Mouse (Mus musculus): ENCODE measurements around the gene Chsy1. TPM values are rescaled to one million over a fixed set of nuclear protein-coding genes. Genes with fewer than 3 reads are reported as not detected.

Gene Chsy1
- polyA plus RNA-seq, 1 experiment, result 17.2 TPM

- Histone ChIP-seq H3K4me2 (ENCODE audit: low read depth) (no peak overlapping the region), H3K27me3 (ENCODE audit: control insufficient read depth, insufficient read depth, insufficient read length) (no peaks in the 10 kb centered on the region), H3K4me3 (no peak overlapping the region), H3K36me3 (ENCODE audit: control insufficient read depth, insufficient read depth) (no peaks in the 10 kb centered on the region), H3K79me2 (ENCODE audit: control insufficient read depth, insufficient read depth) (peaks cover 88% of the 10 kb centered on the region), H3ac (ENCODE audit: control insufficient read depth, insufficient read length) (no peak overlapping the region)
- no peak for TF ChIP-seq MAX (IDR thresholded peaks at IDR 0.05; ENCODE audit: low read depth)
- TF ChIP-seq CEBPB (IDR thresholded peaks at IDR 0.05; ENCODE audit: insufficient read depth, poor library complexity, severe bottlenecking), result no peak
- no peak for TF ChIP-seq REST (IDR thresholded peaks at IDR 0.05; ENCODE audit: insufficient read depth, insufficient read length)
- no peak for TF ChIP-seq E2F4 (IDR thresholded peaks at IDR 0.05; ENCODE audit: insufficient read depth)
- TF ChIP-seq POLR2AphosphoS2 (IDR thresholded peaks at IDR 0.05; ENCODE audit: insufficient read length, low read depth), result no peak
- no peak for TF ChIP-seq USF1 (IDR thresholded peaks at IDR 0.05; ENCODE audit: low read depth)
- no peak for TF ChIP-seq MYOD1 (IDR thresholded peaks at IDR 0.05; ENCODE audit: control insufficient read depth in 1 of 3, insufficient read length in 2 of 3, low read depth in 2 of 3)
- TF ChIP-seq SRF (IDR thresholded peaks at IDR 0.05; ENCODE audit: control insufficient read depth, insufficient read length, low read depth), result no peak
- no peak for TF ChIP-seq POLR2A (IDR thresholded peaks at IDR 0.05; ENCODE audit: insufficient read length, low read depth)
- TF ChIP-seq MYOG (IDR thresholded peaks at IDR 0.05; ENCODE audit: control insufficient read depth in 1 of 3, insufficient read depth in 1 of 3, insufficient read length in 2 of 3, low read depth in 2 of 3), result no peak
- no peak for TF ChIP-seq TCF12 (IDR thresholded peaks at IDR 0.05; ENCODE audit: insufficient read depth, poor library complexity, severe bottlenecking)
- TF ChIP-seq TCF3 (IDR thresholded peaks at IDR 0.05; ENCODE audit: insufficient read length, low read depth), result no peak
These were observed 55.2 kb downstream of the Chsy1 start for GRCm38 (mm10) chr7:66164427-66165031.

GRCm38 (mm10) chr7:66165036-66165798, 55.9 kb downstream of the Chsy1 start:
- H3K27me3 ChIP-seq (ENCODE audit: control insufficient read depth, insufficient read depth, insufficient read length), result no peaks in the 10 kb centered on the region
- no peaks in the 10 kb centered on the region for H3K36me3 ChIP-seq (ENCODE audit: control insufficient read depth, insufficient read depth)
- TF ChIP-seq MAX (IDR thresholded peaks at IDR 0.05; ENCODE audit: low read depth), result no peak
- peak in 1 of 3 experiments; percentile 4 for TF ChIP-seq MYOD1 (IDR thresholded peaks at IDR 0.05; ENCODE audit: control insufficient read depth in 1 of 3, insufficient read length in 2 of 3, low read depth in 2 of 3)
- no peak overlapping the region for H3K4me3 ChIP-seq
- H3ac ChIP-seq (ENCODE audit: control insufficient read depth, insufficient read length), result no peak overlapping the region
- H3K79me2 ChIP-seq (ENCODE audit: control insufficient read depth, insufficient read depth), result peaks cover 88% of the 10 kb centered on the region
- H3K4me2 ChIP-seq (ENCODE audit: low read depth), result no peak overlapping the region

DNA sequence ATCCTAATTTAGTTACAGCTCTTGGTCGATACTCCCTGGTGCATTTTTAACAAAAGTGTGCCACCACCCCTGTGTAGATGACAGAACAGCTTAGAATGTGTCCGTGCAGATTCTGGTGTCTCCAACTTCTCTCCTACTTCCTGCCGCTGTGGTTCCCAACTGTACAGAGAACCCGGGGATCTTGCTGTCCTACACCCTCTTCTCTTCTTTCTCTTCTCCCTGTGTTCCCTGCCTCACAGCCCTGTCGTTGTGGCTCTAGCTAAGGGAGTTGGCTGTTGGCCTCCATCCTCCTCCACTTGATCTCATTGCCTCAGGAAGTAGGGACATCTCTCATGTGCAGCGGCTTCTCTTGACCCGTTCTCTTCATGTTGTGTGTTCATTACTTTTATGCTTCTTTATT, 59.6 kb downstream of the Chsy1 start:
- peaks cover 66% of the 10 kb centered on the region for H3K79me2 ChIP-seq (ENCODE audit: control insufficient read depth, insufficient read depth)
- TF ChIP-seq TCF12 (IDR thresholded peaks at IDR 0.05; ENCODE audit: insufficient read depth, poor library complexity, severe bottlenecking), result no peak
- no peak for TF ChIP-seq REST (IDR thresholded peaks at IDR 0.05; ENCODE audit: insufficient read depth, insufficient read length)
- TF ChIP-seq POLR2AphosphoS2 (IDR thresholded peaks at IDR 0.05; ENCODE audit: insufficient read length, low read depth), result no peak
- no peak for TF ChIP-seq POLR2A (IDR thresholded peaks at IDR 0.05; ENCODE audit: insufficient read length, low read depth)
- TF ChIP-seq MAX (IDR thresholded peaks at IDR 0.05; ENCODE audit: low read depth), result no peak
- TF ChIP-seq E2F4 (IDR thresholded peaks at IDR 0.05; ENCODE audit: insufficient read depth), result no peak
- TF ChIP-seq USF1 (IDR thresholded peaks at IDR 0.05; ENCODE audit: low read depth), result no peak
- no peak for TF ChIP-seq CEBPB (IDR thresholded peaks at IDR 0.05; ENCODE audit: insufficient read depth, poor library complexity, severe bottlenecking)
- TF ChIP-seq TCF3 (IDR thresholded peaks at IDR 0.05; ENCODE audit: insufficient read length, low read depth), result no peak
- TF ChIP-seq MYOD1 (IDR thresholded peaks at IDR 0.05; ENCODE audit: control insufficient read depth in 1 of 3, insufficient read length in 2 of 3, low read depth in 2 of 3), result no peak
- no peak for TF ChIP-seq SRF (IDR thresholded peaks at IDR 0.05; ENCODE audit: control insufficient read depth, insufficient read length, low read depth)
- TF ChIP-seq MYOG (IDR thresholded peaks at IDR 0.05; ENCODE audit: control insufficient read depth in 1 of 3, insufficient read depth in 1 of 3, insufficient read length in 2 of 3, low read depth in 2 of 3), result no peak
- no peak overlapping the region for H3K4me2 ChIP-seq (ENCODE audit: low read depth)
- H3K4me3 ChIP-seq, result no peak overlapping the region
- H3ac ChIP-seq (ENCODE audit: control insufficient read depth, insufficient read length), result no peak overlapping the region
- no peaks in the 10 kb centered on the region for H3K27me3 ChIP-seq (ENCODE audit: control insufficient read depth, insufficient read depth, insufficient read length)
- H3K36me3 ChIP-seq (ENCODE audit: control insufficient read depth, insufficient read depth), result peaks cover 16% of the 10 kb centered on the region

GRCm38 (mm10) chr7:66169476-66169875, 60.2 kb downstream of the Chsy1 start:
- no peak overlapping the region for H3ac ChIP-seq (ENCODE audit: control insufficient read depth, insufficient read length)
- peaks cover 22% of the 10 kb centered on the region for H3K36me3 ChIP-seq (ENCODE audit: control insufficient read depth, insufficient read depth)
- no peak overlapping the region for H3K4me2 ChIP-seq (ENCODE audit: low read depth)
- peaks cover 60% of the 10 kb centered on the region for H3K79me2 ChIP-seq (ENCODE audit: control insufficient read depth, insufficient read depth)
- no peak for TF ChIP-seq TCF3 (IDR thresholded peaks at IDR 0.05; ENCODE audit: insufficient read length, low read depth)
- no peak for TF ChIP-seq E2F4 (IDR thresholded peaks at IDR 0.05; ENCODE audit: insufficient read depth)
- no peak for TF ChIP-seq MAX (IDR thresholded peaks at IDR 0.05; ENCODE audit: low read depth)
- TF ChIP-seq MYOG (IDR thresholded peaks at IDR 0.05; ENCODE audit: control insufficient read depth in 1 of 3, insufficient read depth in 1 of 3, insufficient read length in 2 of 3, low read depth in 2 of 3), result no peak
- no peak for TF ChIP-seq REST (IDR thresholded peaks at IDR 0.05; ENCODE audit: insufficient read depth, insufficient read length)
- no peak for TF ChIP-seq CEBPB (IDR thresholded peaks at IDR 0.05; ENCODE audit: insufficient read depth, poor library complexity, severe bottlenecking)
- TF ChIP-seq MYOD1 (IDR thresholded peaks at IDR 0.05; ENCODE audit: control insufficient read depth in 1 of 3, insufficient read length in 2 of 3, low read depth in 2 of 3), result no peak
- no peak for TF ChIP-seq POLR2AphosphoS2 (IDR thresholded peaks at IDR 0.05; ENCODE audit: insufficient read length, low read depth)
- no peak for TF ChIP-seq SRF (IDR thresholded peaks at IDR 0.05; ENCODE audit: control insufficient read depth, insufficient read length, low read depth)
- TF ChIP-seq TCF12 (IDR thresholded peaks at IDR 0.05; ENCODE audit: insufficient read depth, poor library complexity, severe bottlenecking), result no peak
- TF ChIP-seq USF1 (IDR thresholded peaks at IDR 0.05; ENCODE audit: low read depth), result no peak
- TF ChIP-seq POLR2A (IDR thresholded peaks at IDR 0.05; ENCODE audit: insufficient read length, low read depth), result no peak
- no peak overlapping the region for H3K4me3 ChIP-seq
- H3K27me3 ChIP-seq (ENCODE audit: control insufficient read depth, insufficient read depth, insufficient read length), result no peaks in the 10 kb centered on the region

Measured in myocyte (in vitro differentiated cells).